Mouse (Mus musculus) cerebellum, adult (tissue): Measurements from ENCODE around the gene Ndel1.
"Not testable (repeated sequence)": the region's sequence is repeated elsewhere in the genome, so short reads cannot be mapped to it uniquely, and the experiment has no call there.

ENCODE experiments used
- ATAC-seq: cut with Nextera tagmentation; 2 replicates; pipeline ENCODE4 v1.9.2; 2017; ENCODE audit warnings: mild to moderate bottlenecking, moderate library complexity, mixed read lengths; ENCODE audit not compliant: insufficient number of reproducible peaks, low FRiP score, low TSS enrichment

The Ndel1 gene

DNA sequence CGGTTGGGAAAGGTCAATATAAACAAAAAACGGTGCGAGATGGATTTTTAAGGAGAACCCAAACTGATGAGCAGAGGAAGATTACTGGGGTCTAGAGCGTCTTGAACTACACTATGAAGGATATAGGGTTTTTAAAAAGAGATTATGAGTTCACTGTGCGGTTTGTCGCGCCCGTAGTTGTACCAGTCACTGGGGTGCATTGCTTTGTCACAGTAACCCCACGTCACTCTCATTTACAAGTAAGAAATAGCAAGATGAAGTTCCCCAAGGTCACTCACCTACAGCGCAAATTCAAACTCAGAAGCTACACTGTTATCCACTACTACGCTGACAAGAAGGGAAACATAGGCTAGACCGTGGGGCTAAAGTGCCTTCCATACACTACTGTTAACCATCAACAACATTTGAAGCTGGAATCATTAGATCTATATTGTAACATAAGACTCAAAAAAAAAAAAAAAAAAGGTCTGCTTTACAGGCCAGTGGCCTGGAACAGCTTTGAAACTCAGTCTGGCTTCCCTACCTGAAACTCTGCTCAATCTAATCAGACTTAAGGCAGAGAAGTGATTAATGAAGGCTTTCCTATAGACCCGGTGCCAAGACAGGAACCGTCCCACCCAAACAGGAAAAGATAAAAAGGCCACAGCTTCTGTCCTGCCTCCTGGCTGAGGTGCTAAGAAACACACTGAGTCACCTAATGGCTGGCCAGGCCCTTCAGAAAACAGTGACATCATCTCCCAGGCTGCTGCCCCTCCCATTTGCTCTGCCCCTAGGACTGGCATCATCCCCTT is 17.9 kb downstream of the Ndel1 start:
- ATAC-seq: no peak

GRCm38 (mm10) chr11:68852932-68853409 is 18.7 kb downstream of the Ndel1 start:
- peak; percentile 98 for ATAC-seq

GRCm38 (mm10) chr11:68852486-68852901 is 19.2 kb downstream of the Ndel1 start:
- peak; percentile 52 for ATAC-seq

GRCm38 (mm10) chr11:68851644-68852485 is 19.8 kb downstream of the Ndel1 start:
- ATAC-seq: no peak

DNA sequence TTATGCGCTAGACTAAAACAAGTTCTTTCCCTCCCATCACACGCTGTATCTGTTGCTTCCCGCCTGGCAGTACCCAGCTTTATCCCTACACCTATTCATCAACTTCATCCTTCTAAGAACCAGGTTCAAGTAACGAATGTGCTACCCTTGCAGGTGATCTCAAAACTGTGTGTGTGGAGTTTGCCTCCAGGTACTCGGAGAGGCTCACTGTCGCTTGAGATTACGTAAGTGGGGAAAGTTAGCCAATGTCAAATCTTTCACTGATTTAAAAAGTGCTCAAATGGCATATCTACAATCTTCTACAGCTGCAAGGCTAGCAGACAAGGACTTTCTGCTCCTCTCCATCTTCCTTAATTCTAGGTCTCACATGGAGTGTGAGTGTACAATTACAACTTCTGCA is 20.8 kb downstream of the Ndel1 start:
- ATAC-seq: no peak

DNA sequence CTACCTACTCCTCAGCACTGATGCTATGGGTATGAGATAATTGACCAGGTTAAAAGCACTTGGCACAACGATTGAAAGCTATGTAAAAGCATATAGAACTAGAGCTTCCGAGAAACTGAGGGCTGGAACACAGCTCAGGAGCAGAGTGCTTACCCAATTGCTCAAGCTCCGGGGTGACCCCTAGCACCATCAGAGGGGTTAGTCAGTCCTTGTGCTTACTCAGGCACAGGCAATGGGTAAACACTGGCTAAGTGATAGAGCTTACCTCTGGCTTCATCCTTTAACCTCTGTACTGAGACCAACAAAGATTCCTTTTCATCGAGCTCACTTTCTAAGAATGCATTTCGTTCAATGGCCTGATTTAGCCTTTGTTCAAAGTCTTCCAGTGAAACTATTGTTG is 32.1 kb downstream of the Ndel1 start:
- no peak for ATAC-seq

DNA sequence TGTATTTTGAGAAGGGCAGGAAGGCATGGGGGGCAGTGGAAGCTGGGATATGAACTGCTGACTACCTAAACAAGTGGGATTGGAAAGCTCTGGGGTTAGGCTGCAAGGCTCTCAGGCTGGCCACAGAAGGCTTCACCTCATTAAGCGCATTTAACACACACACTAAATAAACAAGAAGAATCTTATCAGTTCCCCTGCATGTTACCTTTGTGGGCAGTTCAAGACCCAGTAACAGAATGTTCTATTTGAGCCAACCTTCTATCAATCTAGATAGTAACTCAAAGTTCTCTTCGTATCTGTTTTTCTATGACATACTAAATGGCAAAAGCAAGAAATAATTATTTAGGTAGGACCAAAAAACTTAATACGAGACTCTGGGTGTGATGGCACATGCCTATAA is 36.6 kb downstream of the Ndel1 start:
- ATAC-seq: no peak

- ATAC-seq: no peak
Measured at GRCm38 (mm10) chr11:68833593-68833992, 38.1 kb downstream of the Ndel1 start.

GRCm38 (mm10) chr11:68832793-68833192 is 38.9 kb downstream of the Ndel1 start:
- ATAC-seq: no peak

- not testable (repeated sequence) for ATAC-seq
Measured at GRCm38 (mm10) chr11:68831580-68831979, 40.1 kb downstream of the Ndel1 start.

GRCm38 (mm10) chr11:68826735-68827134 is 44.9 kb downstream of the Ndel1 start:
- ATAC-seq: no peak

GRCm38 (mm10) chr11:68822326-68822725 is 49.3 kb downstream of the Ndel1 start:
- no peak for ATAC-seq

DNA sequence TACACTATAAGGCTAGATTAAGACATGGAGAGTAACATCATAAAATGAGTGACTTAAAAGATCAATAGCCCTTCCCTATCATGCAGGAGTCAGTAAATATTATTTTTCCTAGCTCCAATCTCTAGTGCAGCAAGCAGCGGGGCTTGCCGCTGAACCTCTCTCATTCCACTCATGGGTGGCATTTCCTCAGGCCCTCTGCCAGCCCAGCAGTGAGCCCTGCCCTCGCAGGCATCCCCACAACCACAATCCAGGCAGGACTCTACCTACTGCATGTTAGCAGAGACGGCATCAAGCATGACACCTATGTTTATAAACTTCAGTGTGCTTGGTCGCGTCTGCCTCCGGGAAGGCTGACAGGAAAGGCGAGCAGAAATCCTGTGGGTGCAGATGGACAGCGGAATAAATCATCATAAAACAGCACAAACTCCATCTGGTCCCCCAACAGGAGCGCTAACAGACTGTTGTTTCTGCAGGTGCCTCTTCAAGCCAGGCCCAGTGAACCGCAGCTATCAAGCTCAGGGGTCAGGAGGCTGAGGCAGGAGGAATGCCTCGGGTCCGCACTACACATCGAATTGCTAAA is 52.3 kb downstream of the Ndel1 start:
- ATAC-seq: no peak

DNA sequence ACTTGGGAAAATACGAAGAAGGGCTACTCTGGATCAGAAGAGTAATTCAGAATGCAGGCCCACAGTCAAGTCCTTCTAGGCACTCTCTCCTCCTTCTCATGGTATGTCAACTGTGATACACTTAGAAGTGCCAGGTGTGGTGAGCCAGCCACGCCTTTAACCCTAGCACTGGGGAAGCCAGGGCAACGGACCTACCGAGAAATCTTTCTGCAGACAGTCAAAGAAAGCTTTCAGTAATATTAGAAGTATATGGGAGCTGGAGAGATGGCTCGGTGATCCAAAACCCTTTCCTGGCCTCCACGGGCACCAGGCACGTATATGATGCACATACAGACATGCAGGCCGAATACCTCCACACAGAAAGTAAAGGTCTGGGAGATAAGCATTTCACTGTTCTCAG is 53.2 kb downstream of the Ndel1 start:
- no peak for ATAC-seq

GRCm38 (mm10) chr11:68811881-68812577 is 59.6 kb downstream of the Ndel1 start:
- ATAC-seq: no peak

DNA sequence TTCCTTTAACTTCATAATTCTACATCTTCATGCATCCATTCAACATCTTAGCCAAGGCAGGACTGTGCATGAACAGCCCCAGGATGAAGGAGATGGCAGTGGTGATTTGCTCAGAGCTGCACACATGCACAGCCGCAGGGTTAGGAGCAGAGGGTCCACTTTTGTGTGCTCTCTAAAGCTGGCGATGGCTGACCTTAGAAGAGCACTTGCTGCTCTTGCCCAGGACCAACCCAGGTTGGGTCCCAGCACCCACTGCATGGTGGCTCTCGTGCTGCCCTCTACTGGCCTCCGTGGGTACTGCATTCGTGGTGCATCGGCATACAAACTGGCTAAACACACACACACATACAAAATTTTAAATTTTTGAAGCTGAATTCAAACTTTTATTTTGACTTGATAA is 63.9 kb downstream of the Ndel1 start:
- no peak for ATAC-seq

DNA sequence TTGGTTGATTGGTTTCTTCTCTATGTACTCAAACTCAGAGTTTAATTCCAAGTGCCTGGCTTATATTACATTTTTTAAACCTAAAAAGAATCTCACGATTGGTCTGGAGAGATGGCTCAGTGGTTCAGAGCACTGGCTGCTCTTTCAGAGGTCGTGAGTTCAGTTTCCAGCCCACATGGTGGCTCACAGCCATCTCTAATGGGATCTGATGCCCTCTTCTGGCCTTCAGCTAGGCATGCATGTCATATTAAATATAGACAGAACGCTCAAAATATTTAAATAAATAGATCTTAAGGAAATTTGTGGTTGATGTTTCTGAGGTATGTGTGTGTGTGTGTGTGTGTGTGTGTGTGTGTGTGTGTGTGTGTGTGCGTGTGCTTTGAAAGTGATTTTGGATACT is 66.5 kb downstream of the Ndel1 start:
- no peak for ATAC-seq

DNA sequence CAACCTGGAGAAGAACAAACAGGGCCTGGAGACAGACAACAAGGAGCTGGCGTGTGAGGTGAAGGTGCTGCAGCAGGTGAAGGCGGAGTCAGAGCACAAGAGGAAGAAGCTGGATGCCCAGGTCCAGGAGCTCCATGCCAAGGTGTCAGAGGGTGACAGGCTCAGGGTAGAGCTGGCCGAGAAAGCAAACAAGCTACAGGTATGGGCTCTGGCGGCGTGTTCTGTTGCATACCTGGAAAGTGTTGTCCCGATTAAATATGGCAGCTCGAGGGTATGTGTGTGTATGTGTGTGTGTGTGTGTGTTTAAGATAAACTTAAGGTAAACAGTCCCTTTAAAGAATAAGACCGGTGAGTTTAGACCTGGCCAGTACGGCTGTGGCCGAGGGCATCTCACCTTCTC is 73.4 kb downstream of the Ndel1 start:
- ATAC-seq: no peak

DNA sequence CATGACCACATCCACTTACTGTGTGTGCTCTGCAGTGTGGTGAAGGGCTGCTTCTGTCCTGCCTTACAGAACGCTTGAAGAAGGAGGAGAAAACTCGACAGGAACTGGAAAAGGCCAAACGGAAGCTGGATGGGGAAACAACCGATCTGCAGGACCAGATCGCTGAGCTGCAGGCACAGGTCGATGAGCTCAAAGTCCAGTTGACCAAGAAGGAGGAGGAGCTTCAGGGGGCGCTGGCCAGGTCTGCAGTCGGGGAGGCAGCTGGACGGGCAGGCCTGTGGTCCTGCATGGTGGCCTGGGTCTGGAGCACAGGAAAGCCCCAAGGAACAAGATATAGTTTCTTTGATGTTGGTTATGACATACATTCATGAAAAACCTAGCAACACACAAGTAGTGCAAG is 79.9 kb downstream of the Ndel1 start:
- no peak for ATAC-seq

- ATAC-seq: no peak
Measured at GRCm38 (mm10) chr11:68790720-68791119, 80.9 kb downstream of the Ndel1 start.
